In genomic region chr5:139484185-139484814, GRCm38 (mm10) we compare ENCODE assay signal across 7 mouse cellular contexts. TPM values are rescaled to one million over a fixed set of nuclear protein-coding genes. Genes with fewer than 3 reads are reported as not detected.
DNase-seq lines count a peak whose midpoint lies in the region; ATAC-seq lines count a peak whose summit lies in the region.

Gene Zfand2a (minus strand): TSS chr5:139484549.

- H3K36me3 ChIP-seq in intestine, embryonic 15.5 days = peaks cover 13% of the 10 kb centered on the region
- peaks cover 31% of the 10 kb centered on the region for H3K36me3 ChIP-seq in midbrain, embryonic 10.5 days

- H3K9me3 ChIP-seq in intestine, embryonic 15.5 days = no peaks in the 10 kb centered on the region
- H3K9me3 ChIP-seq in midbrain, embryonic 10.5 days (replicated peaks) = peaks cover 17% of the 10 kb centered on the region; the same call in 1 of the 2 replicates

- peak within 1 kb of the TSS; percentile 85 for H3K27ac ChIP-seq in intestine, embryonic 15.5 days
- H3K27ac ChIP-seq in midbrain, embryonic 10.5 days (replicated peaks) = peak within 1 kb of the TSS; percentile 88

- no peaks in the 10 kb centered on the region for H3K27me3 ChIP-seq in intestine, embryonic 15.5 days (replicated peaks)
- no peaks in the 10 kb centered on the region for H3K27me3 ChIP-seq in midbrain, embryonic 10.5 days (ENCODE audit: low read depth, poor library complexity, severe bottlenecking)

- H3K4me3 ChIP-seq in intestine, embryonic 15.5 days (replicated peaks) = peak within 1 kb of the TSS; percentile 95
- peak within 1 kb of the TSS; percentile 85 for H3K4me3 ChIP-seq in midbrain, embryonic 10.5 days

- peak within 1 kb of the TSS; percentile 84 for H3K4me2 ChIP-seq in intestine, embryonic 15.5 days (replicated peaks)

- peak; percentile 99 for DNase-seq in adrenal gland, adult 2 months
- peak; percentile 99 for DNase-seq in embryo, embryonic 11.5 days (ENCODE audit: low read depth, low spot score)
- DNase-seq in gastrocnemius, postnatal 36 days = peak; percentile 99
- peak; percentile 100 for DNase-seq in left cerebral cortex, postnatal 25 days (ENCODE audit: low spot score in 2 of 2)
- DNase-seq in midbrain, embryonic 10.5 days (ENCODE audit: low spot score) = peak; percentile 100
- DNase-seq in right cerebral cortex, postnatal 4 days = peak; percentile 99

- peak within 1 kb of the TSS; percentile 91 for H3K9ac ChIP-seq in intestine, embryonic 15.5 days

- ATAC-seq in intestine, embryonic 15.5 days = peak; percentile 98

- H3K4me1 ChIP-seq in intestine, embryonic 15.5 days (replicated peaks) = peaks cover 6% of the 10 kb centered on the region
- H3K4me1 ChIP-seq in midbrain, embryonic 10.5 days = peaks cover 15% of the 10 kb centered on the region

- under 1% methylated on average over 42 of the region's 42 CpGs for WGBS in intestine, embryonic 15.5 days
- WGBS in midbrain, embryonic 10.5 days = 1% methylated on average over 42 of the region's 42 CpGs

- intact Hi-C loops in gastrocnemius, postnatal 36 days (cut with DNase I) = loop anchor here (5.0 kb wide), 1 partner anchor 77 kb away; the partner anchor contains the start of gene C130050O18Rik
- intact Hi-C loops in left cerebral cortex, postnatal 25 days (cut with DNase I) = loop anchor here (1.0 kb wide), 1 partner anchor 24 kb away; the partner anchor contains the start of gene 3110082I17Rik

RNA-seq across cellular contexts. Expression of gene Zfand2a, which starts in this region (rescaled TPM):
- 10 to 100 TPM; 27.5 to 44.8 TPM for total RNA-seq in adrenal gland, adult 2 months (2021)
- 11.5 and 14.8 TPM in 2 replicates for polyA plus RNA-seq in adrenal gland, adult 2 months (2012; rRNA removed)
- total RNA-seq in gastrocnemius, postnatal 36 days (2021) = 1 to 10 TPM; 6.9 to 7.6 TPM
- 6.0 and 7.0 TPM in 2 replicates for polyA plus RNA-seq in intestine, embryonic 15.5 days (2015; fragmentation: Nextera tagmentation; extraction: Ambion mirVana)
- 10 to 100 TPM; 64.9 to 72.2 TPM for total RNA-seq in left cerebral cortex, postnatal 25 days (2021)
- polyA plus RNA-seq in midbrain, embryonic 10.5 days (2016; fragmentation: Nextera tagmentation; extraction: Ambion mirVana) = 9.1 and 12.2 TPM in 2 replicates

Comparison
In these comparisons a context has a peak if more than half of its experiments do, and no peak if none do; other contexts are left out.
1. Peak in every context shown above with its lines: DNase-seq, ATAC-seq, H3K4me3 ChIP-seq and H3K27ac ChIP-seq.